Mouse (Mus musculus): ENCODE data around the gene H2-Q6. TPM values are rescaled to one million over a fixed set of nuclear protein-coding genes. Genes with fewer than 3 reads are reported as not detected.

The H2-Q6 gene
- total RNA-seq (2023) = 268 to 326 TPM (median 293 TPM) in 4 replicates

GRCm38 (mm10) chr17:35424624-35425416 lies at the start of gene H2-Q6:
TSS of gene H2-Q6 (plus strand) at chr17:35424850.

GRCm38 (mm10) chr17:35379369-35379728 lies 45.3 kb upstream of the H2-Q6 start, which contains the start of gene H2-Q4:
TSS of gene H2-Q4 (plus strand) at chr17:35379617.

GRCm38 (mm10) chr17:35438885-35439284 lies 14.2 kb downstream of the H2-Q6 start, which contains the start of gene H2-Q7:
TSS of gene H2-Q7 (plus strand) at chr17:35439155.

GRCm38 (mm10) chr17:35469842-35470751 lies 45.4 kb downstream of the H2-Q6 start, which contains the start of gene H2-Q10:
TSS of gene H2-Q10 (plus strand) at chr17:35470089.

Other genes starting within 250 kb of the H2-Q6 start
- 2.7 to 6.9 TPM (median 4.0 TPM) in 4 replicates for gene Aif1, start 248.8 kb upstream of the H2-Q6 start, total RNA-seq (2023)
- 33.5 to 53.9 TPM (median 46.9 TPM) in 4 replicates for gene Lst1, start 236.4 kb upstream of the H2-Q6 start, total RNA-seq (2023)
- gene Ltb, start 230.4 kb upstream of the H2-Q6 start, total RNA-seq (2023) = 591 to 612 TPM (median 606 TPM) in 4 replicates
- 9.1 to 13.6 TPM (median 11.4 TPM) in 4 replicates for gene Tnf, start 222.8 kb upstream of the H2-Q6 start, total RNA-seq (2023)
- gene Lta, start 219.5 kb upstream of the H2-Q6 start, total RNA-seq (2023) = 39.2 to 45.1 TPM (median 41.7 TPM) in 4 replicates
- gene Gm16181, start 204.0 kb upstream of the H2-Q6 start, total RNA-seq (2023) = not detected in 4 replicates
- gene Atp6v1g2, start 191.2 kb upstream of the H2-Q6 start, total RNA-seq (2023) = 1.7 to 4.6 TPM (median 2.7 TPM) in 4 replicates
- 11.2 to 14.6 TPM (median 13.4 TPM) in 4 replicates for gene Nfkbil1, start 189.1 kb upstream of the H2-Q6 start, total RNA-seq (2023)
- gene Ddx39b, start 183.1 kb upstream of the H2-Q6 start, total RNA-seq (2023) = 399 to 443 TPM (median 429 TPM) in 4 replicates
- gene H2-D1, start 162.1 kb upstream of the H2-Q6 start, total RNA-seq (2023) = 1,754 to 1,882 TPM (median 1,817 TPM) in 4 replicates
- 10.1 to 16.4 TPM (median 11.8 TPM) in 4 replicates for gene H2-Q1, start 104.4 kb upstream of the H2-Q6 start, total RNA-seq (2023)
- 6.5 to 10.8 TPM (median 9.4 TPM) in 4 replicates for gene H2-Q2, start 82.6 kb upstream of the H2-Q6 start, total RNA-seq (2023)
- gene H2-Q4, start 45.2 kb upstream of the H2-Q6 start, total RNA-seq (2023) = 317 to 360 TPM (median 339 TPM) in 4 replicates
- gene H2-Q7, start 14.3 kb downstream of the H2-Q6 start, total RNA-seq (2023) = 159 to 187 TPM (median 166 TPM) in 4 replicates
- gene H2-Q10, start 45.2 kb downstream of the H2-Q6 start, total RNA-seq (2023) = 60.3 to 65.1 TPM (median 63.2 TPM) in 4 replicates
- gene Pou5f1, start 81.2 kb downstream of the H2-Q6 start, total RNA-seq (2023) = 0.81 to 0.86 TPM in 2 of 4 replicates, not detected in the others
- gene Tcf19, start 92.0 kb downstream of the H2-Q6 start, total RNA-seq (2023) = 4.2 to 5.3 TPM (median 5.0 TPM) in 4 replicates
- 10.7 to 13.1 TPM (median 12.1 TPM) in 4 replicates for gene Cchcr1, start 92.2 kb downstream of the H2-Q6 start, total RNA-seq (2023)
- gene Psors1c2, start 108.4 kb downstream of the H2-Q6 start, total RNA-seq (2023) = not detected in 4 replicates
- gene Cdsn, start 127.3 kb downstream of the H2-Q6 start, total RNA-seq (2023) = not detected in 4 replicates
- not detected in 4 replicates for gene 2300002M23Rik, start 142.6 kb downstream of the H2-Q6 start, total RNA-seq (2023)
- gene Sfta2, start 176.7 kb downstream of the H2-Q6 start, total RNA-seq (2023) = not detected in 4 replicates
- not detected in 4 replicates for gene Gm9573, start 201.8 kb downstream of the H2-Q6 start, total RNA-seq (2023)
- not detected in 4 replicates for gene Mucl3, start 218.8 kb downstream of the H2-Q6 start, total RNA-seq (2023)
- gene Vars2, start 242.7 kb downstream of the H2-Q6 start, total RNA-seq (2023) = 37.0 to 55.6 TPM (median 43.5 TPM) in 4 replicates
- gene Gtf2h4, start 248.9 kb downstream of the H2-Q6 start, total RNA-seq (2023) = 15.9 to 21.1 TPM (median 19.1 TPM) in 4 replicates

Measured in B cell, adult 62 days (primary cell).